Mouse (Mus musculus): ENCODE results near the gene Clcnkb. TPM values are rescaled to one million over a fixed set of nuclear protein-coding genes. Genes with fewer than 3 reads are reported as not detected.
A peak's percentile ranks its signal among the peaks of the same experiment; 100 is the strongest.

Gene Clcnkb
- not detected in 2 replicates for polyA plus RNA-seq (2016; fragmentation: Nextera tagmentation; extraction: Ambion mirVana)

DNA sequence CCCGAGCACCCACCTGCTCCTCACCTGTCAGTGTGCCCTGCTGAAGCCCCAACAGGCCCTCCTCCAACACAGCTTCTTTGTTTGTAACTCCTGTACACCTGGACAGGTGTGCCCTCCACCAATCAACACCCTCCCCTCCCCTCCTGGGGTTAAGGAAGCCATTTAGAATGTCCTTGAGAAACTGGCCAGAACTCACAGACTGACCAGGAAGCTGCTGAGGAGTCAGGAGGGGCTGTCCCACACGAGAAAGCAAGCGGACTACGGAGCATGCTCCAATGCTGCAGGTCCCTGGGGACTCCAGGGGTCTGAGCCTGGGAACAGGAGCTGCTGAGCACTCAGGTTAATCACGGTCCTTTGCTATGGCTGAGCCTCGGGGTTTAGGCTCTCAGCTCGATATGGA lies at the start of gene Clcnkb:
Clcnkb (minus strand) TSS at position 91 of the 400 bp plus-strand sequence.
- Histone ChIP-seq H3K36me3 (no peaks in the 10 kb centered on the region), H3K27ac (no peak within 1 kb of the TSS), H3K4me3 (no peak within 1 kb of the TSS), H3K27me3 (ENCODE audit: low read depth, poor library complexity, severe bottlenecking) (peaks cover 20% of the 10 kb centered on the region; the same call in 1 of the 2 replicates), H3K9me3 (replicated peaks) (no peaks in the 10 kb centered on the region), H3K4me1 (peaks cover 13% of the 10 kb centered on the region)
- WGBS, result 64% methylated on average over 7 of the region's 7 CpGs
- no peak for DNase-seq (ENCODE audit: low spot score)

DNA sequence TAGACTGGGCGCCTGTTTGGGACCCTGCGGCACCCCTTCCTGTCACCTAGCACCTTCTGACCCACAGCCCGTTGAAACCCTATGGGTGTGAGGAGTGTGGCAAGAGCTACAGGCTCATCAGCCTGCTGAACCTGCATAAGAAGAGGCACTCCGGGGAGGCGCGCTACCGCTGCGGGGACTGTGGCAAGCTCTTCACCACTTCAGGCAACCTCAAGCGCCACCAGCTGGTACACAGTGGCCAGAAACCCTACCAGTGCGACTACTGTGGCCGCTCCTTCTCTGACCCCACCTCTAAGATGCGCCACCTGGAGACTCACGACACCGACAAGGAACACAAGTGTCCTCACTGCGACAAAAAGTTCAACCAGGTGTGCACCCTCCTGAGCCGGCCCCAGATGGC lies 48.9 kb upstream of the Clcnkb start:
- Histone ChIP-seq H3K4me1 (no peaks in the 10 kb centered on the region), H3K27ac (no peak overlapping the region), H3K4me3 (no peak overlapping the region), H3K9me3 (replicated peaks) (no peaks in the 10 kb centered on the region), H3K27me3 (ENCODE audit: low read depth, poor library complexity, severe bottlenecking) (no peaks in the 10 kb centered on the region), H3K36me3 (peaks cover 98% of the 10 kb centered on the region)
- DNase-seq (ENCODE audit: low spot score), result no peak
- 76% methylated on average over 16 of the region's 16 CpGs for WGBS

DNA sequence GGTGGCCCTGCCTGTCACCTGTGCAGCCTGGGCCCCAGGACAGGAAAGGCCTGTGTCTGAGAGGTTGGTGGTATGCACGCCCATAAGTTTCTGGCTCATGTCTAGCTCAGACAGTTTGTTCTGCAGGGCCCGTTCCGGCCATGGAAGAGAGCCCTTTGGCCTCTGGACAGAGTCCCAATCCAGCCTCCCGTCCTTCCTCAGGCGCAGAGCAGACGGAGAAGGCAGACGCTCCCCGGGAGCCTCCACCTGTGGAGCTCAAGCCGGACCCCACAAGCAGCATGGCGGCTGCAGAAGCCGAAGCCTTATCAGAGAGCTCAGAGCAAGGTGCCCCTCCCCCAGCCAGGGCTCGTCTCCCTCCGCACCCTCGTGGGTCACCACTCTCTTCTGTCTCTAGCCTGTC lies 47.7 kb upstream of the Clcnkb start:
- Histone ChIP-seq H3K4me1 (peaks cover 7% of the 10 kb centered on the region), H3K4me3 (no peak overlapping the region), H3K27ac (no peak overlapping the region), H3K36me3 (peaks cover 95% of the 10 kb centered on the region), H3K9me3 (replicated peaks) (no peaks in the 10 kb centered on the region), H3K27me3 (ENCODE audit: low read depth, poor library complexity, severe bottlenecking) (no peaks in the 10 kb centered on the region)
- DNase-seq (ENCODE audit: low spot score), result no peak
- WGBS, result 84% methylated on average over 14 of the region's 14 CpGs

DNA sequence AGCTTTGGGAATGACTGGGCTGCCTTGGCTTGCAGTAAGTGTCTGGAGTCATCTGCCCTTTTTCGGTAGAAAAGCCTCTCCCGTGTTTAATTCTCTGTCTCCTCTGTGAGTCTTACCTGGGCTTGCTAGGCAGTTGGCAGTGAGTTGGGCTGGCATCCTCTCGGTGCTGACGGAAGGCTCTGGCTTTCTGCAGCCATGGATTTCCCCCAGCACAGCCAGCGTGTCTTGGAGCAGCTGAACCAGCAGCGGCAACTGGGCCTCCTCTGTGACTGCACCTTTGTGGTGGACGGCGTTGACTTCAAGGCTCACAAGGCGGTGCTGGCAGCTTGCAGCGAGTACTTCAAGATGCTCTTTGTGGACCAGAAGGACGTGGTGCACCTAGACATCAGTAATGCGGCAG lies 45.8 kb upstream of the Clcnkb start:
- Histone ChIP-seq H3K4me1 (peaks cover 16% of the 10 kb centered on the region), H3K27ac (no peak overlapping the region), H3K27me3 (ENCODE audit: low read depth, poor library complexity, severe bottlenecking) (no peaks in the 10 kb centered on the region), H3K4me3 (no peak overlapping the region), H3K9me3 (replicated peaks) (no peaks in the 10 kb centered on the region), H3K36me3 (peaks cover 87% of the 10 kb centered on the region)
- DNase-seq (ENCODE audit: low spot score), result no peak
- 95% methylated on average over 12 of the region's 12 CpGs for WGBS

DNA sequence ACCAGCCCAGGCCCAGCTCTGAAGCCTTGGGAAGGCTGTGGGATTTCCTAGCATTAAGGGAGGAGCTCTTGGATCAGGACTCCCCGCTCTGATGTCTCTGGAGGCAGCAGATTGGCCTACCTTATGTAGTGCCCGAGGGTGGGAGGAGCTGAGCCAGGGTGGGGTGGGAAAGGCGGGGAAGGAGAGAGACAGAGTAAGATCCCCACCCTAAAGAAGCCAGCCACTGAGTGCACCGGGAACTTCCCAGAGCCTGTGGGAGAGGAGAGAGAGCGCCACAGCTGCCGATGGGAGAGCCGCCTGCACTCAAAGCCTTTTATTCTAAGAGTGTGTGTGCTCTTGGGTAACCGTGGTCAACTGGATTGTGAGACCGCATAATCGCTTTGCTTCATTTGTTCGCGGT lies 45.3 kb upstream of the Clcnkb start:
- H3K36me3 ChIP-seq, result peaks cover 87% of the 10 kb centered on the region
- DNase-seq (ENCODE audit: low spot score), result no peak
- peaks cover 18% of the 10 kb centered on the region for H3K4me1 ChIP-seq
- H3K4me3 ChIP-seq, result no peak overlapping the region
- no peaks in the 10 kb centered on the region for H3K9me3 ChIP-seq (replicated peaks)
- WGBS, result 72% methylated on average over 12 of the region's 12 CpGs
- H3K27ac ChIP-seq, result no peak overlapping the region
- H3K27me3 ChIP-seq (ENCODE audit: low read depth, poor library complexity, severe bottlenecking), result no peaks in the 10 kb centered on the region

DNA sequence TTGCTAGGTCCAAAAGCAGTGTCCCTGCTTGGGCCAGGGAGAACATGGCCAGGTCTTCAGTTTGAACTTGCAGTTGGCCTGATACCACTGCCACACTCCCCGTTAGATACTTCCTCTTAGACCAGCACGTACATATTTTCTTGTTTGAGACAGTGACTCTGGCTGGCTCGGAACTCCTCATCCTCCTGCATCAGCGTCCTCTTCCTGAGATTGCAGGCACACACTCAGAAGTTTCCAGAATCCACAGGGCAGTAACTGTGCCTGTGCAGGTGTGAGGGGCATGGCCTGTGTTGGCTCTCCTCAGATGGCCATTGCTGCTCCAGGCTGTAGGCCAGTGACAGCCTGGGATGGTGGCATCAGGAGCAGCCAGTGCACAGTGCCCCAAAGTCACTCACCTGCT lies 44.7 kb upstream of the Clcnkb start:
- 90% methylated on average over 4 of the region's 4 CpGs for WGBS
- DNase-seq (ENCODE audit: low spot score), result no peak
- peaks cover 19% of the 10 kb centered on the region for H3K4me1 ChIP-seq
- no peak overlapping the region for H3K4me3 ChIP-seq
- no peaks in the 10 kb centered on the region for H3K9me3 ChIP-seq (replicated peaks)
- H3K27ac ChIP-seq, result no peak overlapping the region
- no peaks in the 10 kb centered on the region for H3K27me3 ChIP-seq (ENCODE audit: low read depth, poor library complexity, severe bottlenecking)
- peaks cover 87% of the 10 kb centered on the region for H3K36me3 ChIP-seq

DNA sequence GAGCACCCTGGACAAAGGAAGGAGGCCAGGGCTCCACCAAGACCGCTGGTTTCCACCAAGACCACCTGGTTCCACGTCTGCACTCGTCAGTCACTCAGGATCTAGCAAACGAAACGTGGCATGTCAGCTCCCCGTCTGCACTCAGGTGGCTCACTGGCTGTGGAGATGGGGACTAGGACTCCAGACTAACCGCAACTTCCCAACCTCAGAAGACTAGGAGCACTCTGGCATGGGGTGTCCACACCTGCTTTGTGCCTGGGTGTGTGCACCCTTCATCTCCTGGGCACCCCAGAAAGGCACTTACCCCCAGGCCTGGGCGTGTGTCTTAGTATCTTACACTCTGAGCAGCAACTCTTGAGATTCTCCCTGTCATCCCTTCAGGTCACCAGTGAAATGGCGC lies 44.0 kb upstream of the Clcnkb start:
- WGBS, result 93% methylated on average over 9 of the region's 9 CpGs
- Histone ChIP-seq H3K36me3 (peaks cover 86% of the 10 kb centered on the region), H3K4me1 (peaks cover 19% of the 10 kb centered on the region), H3K27me3 (ENCODE audit: low read depth, poor library complexity, severe bottlenecking) (no peaks in the 10 kb centered on the region), H3K9me3 (replicated peaks) (no peaks in the 10 kb centered on the region), H3K27ac (no peak overlapping the region), H3K4me3 (no peak overlapping the region)
- DNase-seq (ENCODE audit: low spot score), result no peak

DNA sequence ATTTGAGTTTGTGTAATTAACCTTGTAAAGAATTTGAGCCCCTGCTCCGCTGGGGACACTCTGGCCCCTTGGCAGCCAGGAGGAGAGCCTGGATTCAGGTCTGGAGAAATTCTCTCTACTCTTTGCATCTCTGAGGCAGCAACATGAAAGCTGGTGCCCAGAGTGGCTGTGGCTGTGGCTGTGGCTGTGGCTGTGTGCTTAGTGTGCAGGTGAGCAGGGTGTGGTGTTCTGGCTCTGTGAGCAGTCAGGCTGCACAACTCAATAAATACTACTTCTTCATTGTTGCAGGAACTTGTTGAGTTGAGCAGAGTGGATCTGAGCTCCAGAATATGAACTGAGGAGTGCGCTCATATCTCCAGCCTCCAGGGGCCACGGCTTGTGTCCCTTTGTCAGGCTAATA lies 43.1 kb upstream of the Clcnkb start:
- Histone ChIP-seq H3K36me3 (peaks cover 83% of the 10 kb centered on the region), H3K4me3 (no peak overlapping the region), H3K27me3 (ENCODE audit: low read depth, poor library complexity, severe bottlenecking) (no peaks in the 10 kb centered on the region)

DNA sequence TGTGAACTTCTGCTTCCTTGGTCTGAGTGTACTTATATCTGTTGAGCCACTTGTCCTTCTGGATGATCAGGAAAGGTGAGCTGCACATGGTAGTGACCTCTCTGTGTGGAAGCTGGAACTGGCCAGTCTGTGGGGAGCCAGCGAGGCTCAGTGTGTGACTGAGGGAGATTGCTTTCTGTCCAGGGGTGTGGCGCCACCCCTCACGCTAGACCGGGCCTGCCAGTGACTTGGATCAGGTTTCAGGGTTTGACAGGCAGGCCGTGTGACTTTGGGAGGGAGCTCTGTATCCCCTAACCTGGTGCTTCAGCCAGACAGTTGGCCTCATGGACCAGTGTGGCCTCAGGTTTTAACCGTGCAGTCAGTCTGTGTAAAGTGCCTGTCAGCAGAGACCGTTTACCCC lies 42.4 kb upstream of the Clcnkb start:
- H3K4me3 ChIP-seq, result no peak overlapping the region
- H3K9me3 ChIP-seq (replicated peaks), result no peaks in the 10 kb centered on the region
- H3K27me3 ChIP-seq (ENCODE audit: low read depth, poor library complexity, severe bottlenecking), result no peaks in the 10 kb centered on the region
- H3K4me1 ChIP-seq, result peaks cover 19% of the 10 kb centered on the region
- peak; percentile 44 for DNase-seq (ENCODE audit: low spot score)
- peaks cover 83% of the 10 kb centered on the region for H3K36me3 ChIP-seq
- WGBS, result 14% methylated on average over 7 of the region's 7 CpGs
- H3K27ac ChIP-seq, result no peak overlapping the region; the same call in 1 of the 2 replicates

More for the DNA sequence above, 43.1 kb upstream of the Clcnkb start:
- Histone ChIP-seq H3K9me3 (replicated peaks) (no peaks in the 10 kb centered on the region), H3K27ac (no peak overlapping the region; the same call in 1 of the 2 replicates), H3K4me1 (peaks cover 19% of the 10 kb centered on the region)
- DNase-seq (ENCODE audit: low spot score), result no peak
- 74% methylated on average over 3 of the region's 3 CpGs for WGBS

DNA sequence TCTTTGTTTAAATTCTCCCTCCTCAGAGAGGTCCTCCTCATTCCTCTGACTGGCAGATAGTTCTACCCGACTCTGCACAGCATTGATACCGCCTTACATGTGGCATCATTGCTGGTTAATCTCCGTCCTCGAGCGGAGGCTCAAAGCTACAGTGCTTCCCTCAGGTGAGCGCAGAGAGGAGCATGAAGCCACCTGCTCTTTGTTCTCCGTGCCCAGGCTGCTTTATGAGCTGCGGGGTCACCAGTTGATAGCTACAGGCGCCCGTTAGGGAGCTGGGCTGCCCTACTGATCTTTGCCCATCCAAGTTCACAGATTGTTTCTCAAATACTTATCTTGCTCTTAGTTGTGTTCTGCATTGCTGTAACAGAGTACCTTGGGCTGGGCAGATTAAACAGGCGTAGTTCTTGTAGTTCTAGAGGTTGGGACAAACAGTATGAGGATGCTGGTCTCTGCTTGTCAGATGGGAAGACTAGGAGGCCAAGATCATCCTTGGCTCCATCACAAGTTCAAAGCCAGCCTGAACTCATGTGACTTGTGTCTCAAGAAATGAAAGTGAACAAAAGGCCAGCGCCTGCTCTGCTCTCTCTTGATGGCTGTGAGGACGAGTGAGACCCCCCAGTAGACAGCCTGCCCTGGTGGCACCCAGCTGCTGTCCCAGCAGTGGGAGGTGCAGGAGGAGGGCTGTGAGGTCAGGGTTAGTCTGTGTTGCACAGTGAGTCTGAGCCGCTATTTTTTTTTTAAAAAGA lies 40.6 kb upstream of the Clcnkb start:
- 96% methylated on average over 14 of the region's 14 CpGs for WGBS
- H3K27me3 ChIP-seq (ENCODE audit: low read depth, poor library complexity, severe bottlenecking), result no peaks in the 10 kb centered on the region
- H3K9me3 ChIP-seq (replicated peaks), result no peaks in the 10 kb centered on the region
- no peak overlapping the region for H3K27ac ChIP-seq
- H3K4me3 ChIP-seq, result no peak overlapping the region
- peaks cover 83% of the 10 kb centered on the region for H3K36me3 ChIP-seq
- no peak for DNase-seq (ENCODE audit: low spot score)
- H3K4me1 ChIP-seq, result peaks cover 19% of the 10 kb centered on the region

DNA sequence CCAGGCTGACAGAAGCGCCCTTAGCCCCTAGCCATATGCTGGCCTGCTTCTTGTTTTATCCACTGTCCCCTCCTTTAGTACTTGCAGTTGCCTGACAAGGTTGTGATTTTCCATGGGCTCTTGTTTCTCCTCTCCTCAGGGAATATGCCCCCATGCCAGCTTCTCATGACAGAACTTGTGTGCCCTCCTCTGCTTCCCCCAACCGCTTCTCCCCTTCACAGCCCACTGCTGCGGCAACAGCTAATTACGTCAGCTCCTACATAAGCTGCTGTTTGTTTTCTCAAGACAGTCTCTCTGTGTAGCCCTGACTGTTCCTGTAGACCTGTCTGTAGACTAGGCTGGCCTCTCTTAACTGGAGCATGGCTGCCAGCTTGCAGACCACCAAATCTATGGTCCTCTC lies 39.7 kb upstream of the Clcnkb start:
- DNase-seq (ENCODE audit: low spot score), result no peak
- H3K4me1 ChIP-seq, result peaks cover 19% of the 10 kb centered on the region
- no peaks in the 10 kb centered on the region for H3K9me3 ChIP-seq (replicated peaks)
- H3K4me3 ChIP-seq, result no peak overlapping the region
- H3K27me3 ChIP-seq (ENCODE audit: low read depth, poor library complexity, severe bottlenecking), result no peaks in the 10 kb centered on the region
- peaks cover 83% of the 10 kb centered on the region for H3K36me3 ChIP-seq
- WGBS, result 81% methylated on average over 4 of the region's 4 CpGs
- H3K27ac ChIP-seq, result no peak overlapping the region

DNA sequence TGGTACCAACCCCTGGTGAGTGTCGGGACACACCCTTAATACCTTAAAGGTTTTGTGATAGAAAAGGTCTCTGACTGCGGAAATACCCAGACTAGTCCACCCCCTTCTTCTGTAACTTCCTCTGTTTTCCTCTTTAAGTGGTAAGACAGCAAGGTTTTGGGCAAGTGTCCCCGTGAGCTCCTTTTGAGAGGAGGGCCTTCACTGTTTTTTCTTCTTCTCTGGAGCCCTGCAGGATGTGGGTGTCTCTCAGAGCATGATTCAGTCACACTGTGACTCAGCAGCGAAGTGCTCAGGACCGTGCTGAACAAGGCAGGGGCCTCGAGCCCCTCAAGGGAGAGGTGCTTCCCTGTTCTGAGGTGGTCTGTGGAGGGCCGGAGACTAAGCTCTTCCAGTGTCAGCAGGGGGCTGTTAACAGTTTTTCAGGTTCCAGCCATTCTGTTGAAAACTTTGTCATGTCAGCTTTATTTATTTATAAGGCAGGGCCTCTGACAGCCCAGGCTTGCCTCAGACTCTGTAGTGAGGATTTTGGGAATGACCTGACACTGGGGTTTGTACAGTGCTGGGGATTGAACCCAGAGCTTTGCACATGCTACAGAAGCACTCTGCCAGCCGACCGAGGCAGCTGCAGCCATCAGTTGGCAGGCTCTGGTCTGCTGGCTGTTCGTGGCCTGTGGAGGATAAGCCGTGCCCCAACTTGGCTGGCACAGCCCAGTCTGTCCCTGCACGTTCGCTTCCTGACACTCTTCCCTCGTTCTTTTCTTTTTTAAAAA lies 39.0 kb upstream of the Clcnkb start:
- Histone ChIP-seq H3K27me3 (ENCODE audit: low read depth, poor library complexity, severe bottlenecking) (no peaks in the 10 kb centered on the region), H3K4me3 (no peak overlapping the region), H3K9me3 (replicated peaks) (no peaks in the 10 kb centered on the region), H3K4me1 (peaks cover 19% of the 10 kb centered on the region), H3K36me3 (peaks cover 83% of the 10 kb centered on the region), H3K27ac (no peak overlapping the region)
- DNase-seq (ENCODE audit: low spot score), result no peak
- WGBS, result 85% methylated on average over 14 of the region's 14 CpGs

DNA sequence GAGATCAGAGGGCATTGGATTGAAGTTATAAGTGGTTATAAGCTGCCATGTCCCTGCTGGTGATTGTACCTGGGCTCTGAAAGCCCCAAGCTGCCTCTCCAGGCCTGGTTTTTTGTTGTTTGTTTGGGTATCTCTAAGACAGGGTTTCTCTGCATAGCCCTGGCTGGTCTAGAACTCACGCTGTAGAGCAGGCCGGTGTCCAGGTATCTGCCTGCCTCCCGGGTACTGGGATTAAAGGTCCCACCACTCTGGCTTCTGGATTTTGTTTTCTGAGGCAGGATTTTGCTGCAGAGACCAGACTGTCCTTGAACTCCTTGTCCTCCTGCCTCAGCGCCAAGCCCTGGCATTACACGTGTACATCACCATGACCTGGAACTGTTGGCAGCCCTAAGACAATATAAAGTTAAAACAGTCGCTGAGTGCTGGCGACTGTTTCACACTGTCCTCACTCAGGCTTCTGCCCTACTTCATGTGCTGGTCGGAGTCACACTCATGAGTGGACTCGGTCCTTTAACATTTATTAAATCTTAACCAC lies 36.2 kb upstream of the Clcnkb start:
- H3K27me3 ChIP-seq (ENCODE audit: low read depth, poor library complexity, severe bottlenecking), result no peaks in the 10 kb centered on the region
- H3K4me3 ChIP-seq, result no peak overlapping the region
- no peak overlapping the region for H3K27ac ChIP-seq
- peaks cover 94% of the 10 kb centered on the region for H3K36me3 ChIP-seq
- no peak for DNase-seq (ENCODE audit: low spot score)
- WGBS, result 93% methylated on average over 9 of the region's 9 CpGs
- H3K4me1 ChIP-seq, result 0 out of 2 replicates have a peak, but pooled peaks cover 3% of the 10 kb centered on the region
- H3K9me3 ChIP-seq (replicated peaks), result no peaks in the 10 kb centered on the region

All from limb, embryonic 10.5 days (tissue).